Mouse (Mus musculus): ENCODE measurements around the gene Tbc1d2b.

The Tbc1d2b gene

DNA sequence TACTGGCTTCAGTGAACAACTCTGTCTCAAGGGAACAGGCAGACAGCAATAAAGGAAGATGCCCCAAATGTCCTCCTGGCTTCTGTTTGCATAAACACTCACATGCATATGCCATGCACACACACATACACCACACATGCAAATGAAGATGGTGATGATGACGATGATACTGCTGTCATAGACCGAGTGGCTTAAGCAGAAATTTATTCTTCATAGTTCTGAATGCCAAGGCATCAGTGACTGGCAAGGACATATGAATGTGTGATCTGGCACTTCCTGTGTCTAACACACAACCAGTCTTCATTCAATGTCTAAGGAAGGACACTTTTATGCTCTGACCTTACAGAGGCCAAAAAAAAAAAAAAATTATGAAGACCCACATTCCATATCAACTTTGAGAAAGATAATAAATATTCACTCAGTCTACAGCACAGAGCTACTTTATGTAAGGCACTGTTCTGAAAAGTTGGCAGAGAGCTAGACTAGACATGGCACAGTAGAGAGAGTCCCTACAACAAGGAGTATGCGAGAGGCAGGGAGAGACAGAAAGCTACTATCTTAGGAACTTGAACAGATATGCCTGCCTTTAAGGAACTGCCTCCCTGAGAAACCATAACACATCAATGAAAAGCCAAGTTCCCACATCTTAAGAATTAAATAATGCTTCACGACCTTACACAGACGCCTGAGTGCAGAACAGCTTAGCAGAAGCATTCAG lies 5.1 kb downstream of the Tbc1d2b start:
- DNase-seq (ENCODE audit: low read depth in 2 of 2, low spot score in 2 of 2) = no peak

- DNase-seq (ENCODE audit: low read depth in 2 of 2, low spot score in 2 of 2) = no peak
Observed at GRCm38 (mm10) chr9:90263340-90263679, 7.3 kb downstream of the Tbc1d2b start.

DNA sequence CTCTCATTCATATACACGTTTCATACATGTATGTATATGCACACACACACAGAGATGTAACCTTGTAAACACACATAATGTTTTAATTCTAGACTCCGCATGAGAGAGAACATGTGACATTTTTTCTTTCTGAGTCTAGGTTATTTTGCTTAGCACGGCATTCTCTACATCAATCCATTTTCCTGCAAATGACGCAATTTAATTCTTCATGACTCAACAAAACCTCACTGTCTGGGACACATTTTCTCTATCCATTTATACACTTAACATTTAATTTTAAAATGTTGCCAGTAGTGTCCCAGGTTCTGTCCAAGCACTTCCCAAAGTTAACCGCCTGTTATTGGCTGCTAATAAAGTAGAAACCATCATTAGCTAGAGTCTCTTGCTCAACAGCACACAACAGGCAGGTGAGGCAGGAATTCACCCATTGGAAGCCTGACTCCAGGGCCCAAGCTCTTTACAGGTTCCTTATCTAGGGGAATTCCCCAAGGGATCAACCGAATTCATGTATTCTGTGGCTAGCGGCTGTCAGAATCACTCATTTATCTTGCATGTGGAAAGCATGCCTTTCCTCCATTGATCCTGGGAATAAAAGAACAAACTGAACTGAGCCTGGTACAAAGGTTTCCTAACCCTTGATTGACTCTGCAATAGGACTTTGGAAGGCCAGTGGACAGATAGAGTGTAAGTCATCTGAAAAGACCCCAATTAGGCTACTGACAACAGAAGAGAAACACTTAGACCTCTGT lies 7.8 kb downstream of the Tbc1d2b start:
- no peak for DNase-seq (ENCODE audit: low read depth in 2 of 2, low spot score in 2 of 2)

- DNase-seq (ENCODE audit: low read depth in 2 of 2, low spot score in 2 of 2) = no peak
Observed at GRCm38 (mm10) chr9:90262063-90262462, 8.5 kb downstream of the Tbc1d2b start.

GRCm38 (mm10) chr9:90260600-90261375 lies 9.8 kb downstream of the Tbc1d2b start:
- DNase-seq (ENCODE audit: low read depth in 2 of 2, low spot score in 2 of 2) = no peak

- no peak for DNase-seq (ENCODE audit: low read depth in 2 of 2, low spot score in 2 of 2)
Observed at GRCm38 (mm10) chr9:90260079-90260478, 10.5 kb downstream of the Tbc1d2b start.

GRCm38 (mm10) chr9:90259400-90259950 lies 11.1 kb downstream of the Tbc1d2b start:
- DNase-seq (ENCODE audit: low read depth in 2 of 2, low spot score in 2 of 2) = no peak

DNA sequence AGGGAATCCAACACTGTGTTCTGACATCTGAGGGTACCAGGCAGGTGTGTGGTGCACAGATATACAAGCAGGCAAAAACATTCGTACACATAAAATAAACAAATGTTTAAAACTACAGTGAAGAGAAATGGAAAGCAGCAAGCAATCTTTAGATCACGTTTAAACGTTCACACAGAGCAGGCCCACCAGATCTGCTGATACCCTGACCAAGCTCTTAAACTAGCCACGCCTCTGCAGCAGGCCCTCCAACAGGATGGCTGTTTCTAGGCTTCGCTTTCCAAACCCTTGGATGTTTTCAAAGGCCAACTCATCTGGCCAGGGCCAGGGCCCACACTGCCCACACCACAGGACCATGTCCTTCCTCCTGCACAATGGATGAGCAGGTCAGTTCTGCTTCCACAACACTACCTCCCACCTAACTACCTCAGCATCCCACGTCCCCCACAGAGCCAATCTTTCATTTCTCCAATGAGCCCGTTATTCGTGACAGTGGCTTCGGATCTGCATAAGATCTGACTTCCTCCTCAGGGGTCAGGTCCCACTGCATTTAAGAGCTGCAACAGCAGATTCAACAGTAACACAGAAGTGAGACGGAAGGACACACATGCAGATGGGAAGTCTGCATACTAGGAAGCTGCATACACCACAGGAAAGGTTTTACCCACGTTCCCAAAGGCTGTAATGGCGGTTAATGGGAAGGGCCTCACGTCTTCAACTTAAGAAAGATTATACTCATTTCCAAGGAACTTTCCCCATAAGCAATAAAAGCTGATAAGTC lies 12.7 kb downstream of the Tbc1d2b start:
- DNase-seq (ENCODE audit: low read depth in 2 of 2, low spot score in 2 of 2) = no peak

DNA sequence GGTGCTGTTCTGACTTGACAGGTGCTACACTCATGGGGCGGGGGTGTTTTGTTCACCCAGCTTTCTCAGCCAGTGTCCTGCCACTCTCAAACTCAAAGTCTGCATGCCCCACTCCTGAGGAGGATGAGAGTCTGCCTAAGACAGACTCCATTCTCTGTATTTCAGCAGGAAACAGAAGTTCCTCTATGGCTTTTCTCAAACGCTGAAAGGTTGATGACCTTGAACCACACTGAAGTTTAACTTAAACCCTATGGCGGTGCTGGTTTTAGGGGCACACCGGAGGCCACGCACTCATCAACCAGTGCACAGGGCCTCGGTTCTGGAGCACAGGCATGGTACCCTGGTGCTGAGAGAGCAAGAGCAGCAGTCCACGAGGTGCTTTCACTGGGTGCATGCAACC lies 13.4 kb downstream of the Tbc1d2b start:
- no peak for DNase-seq (ENCODE audit: low read depth in 2 of 2, low spot score in 2 of 2)

DNA sequence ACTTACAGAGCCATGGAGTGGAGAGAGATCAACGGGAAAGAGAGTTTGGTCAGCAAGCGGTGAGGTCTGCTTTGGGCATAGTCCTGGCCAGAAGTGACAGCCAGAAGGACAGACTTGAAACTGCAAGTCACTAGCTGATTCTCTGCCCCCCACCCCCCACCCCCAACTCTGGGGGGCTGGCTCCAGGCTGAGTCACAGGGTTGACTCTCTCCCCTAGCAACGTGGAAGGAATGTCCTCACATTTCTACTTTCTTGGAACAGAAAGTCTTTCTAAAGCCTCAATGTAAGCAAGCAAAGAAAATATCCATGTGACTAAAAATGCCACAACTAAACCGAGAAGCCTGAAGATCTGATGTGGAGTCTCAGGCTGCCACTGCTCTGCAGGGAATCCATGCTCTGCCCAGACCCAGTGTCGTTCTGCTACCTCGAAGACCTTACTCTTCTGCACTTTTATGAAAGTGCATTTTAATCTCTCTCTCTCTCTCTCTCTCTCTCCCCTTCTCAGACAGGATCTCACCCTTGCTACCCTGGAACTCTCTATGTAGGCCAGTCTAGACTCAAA lies 14.7 kb downstream of the Tbc1d2b start:
- no peak for DNase-seq (ENCODE audit: low read depth in 2 of 2, low spot score in 2 of 2)

DNA sequence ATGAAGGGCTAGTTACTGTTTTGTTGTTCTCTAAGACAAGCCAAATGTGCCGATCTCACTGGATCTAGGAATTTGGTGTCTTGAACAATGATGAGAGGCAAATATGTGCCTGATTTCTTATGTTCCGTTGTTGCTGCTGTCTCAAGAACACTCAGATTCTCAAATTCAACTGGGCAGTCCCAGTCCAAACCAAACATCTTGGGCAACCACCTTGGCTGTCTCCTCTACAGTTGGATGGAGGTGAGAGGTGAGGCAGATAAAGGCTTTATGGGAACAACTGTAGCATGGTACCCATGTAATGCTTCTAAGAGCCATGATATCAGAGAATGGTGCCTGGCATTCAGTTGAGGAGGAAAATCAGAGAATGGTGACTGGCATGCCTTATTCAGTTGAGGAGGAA lies 17.4 kb downstream of the Tbc1d2b start:
- DNase-seq (ENCODE audit: low read depth in 2 of 2, low spot score in 2 of 2) = no peak

GRCm38 (mm10) chr9:90250964-90251750 lies 19.4 kb downstream of the Tbc1d2b start:
- DNase-seq (ENCODE audit: low read depth in 2 of 2, low spot score in 2 of 2) = no peak

- no peak for DNase-seq (ENCODE audit: low read depth in 2 of 2, low spot score in 2 of 2)
Observed at GRCm38 (mm10) chr9:90250141-90250775, 20.3 kb downstream of the Tbc1d2b start.

- no peak for DNase-seq (ENCODE audit: low read depth in 2 of 2, low spot score in 2 of 2)
Observed at GRCm38 (mm10) chr9:90249036-90249435, 21.6 kb downstream of the Tbc1d2b start.

- DNase-seq (ENCODE audit: low read depth in 2 of 2, low spot score in 2 of 2) = no peak
Observed at GRCm38 (mm10) chr9:90248326-90248725, 22.3 kb downstream of the Tbc1d2b start.

GRCm38 (mm10) chr9:90247316-90247715 lies 23.3 kb downstream of the Tbc1d2b start:
- no peak for DNase-seq (ENCODE audit: low read depth in 2 of 2, low spot score in 2 of 2)

- DNase-seq (ENCODE audit: low read depth in 2 of 2, low spot score in 2 of 2) = no peak
Observed at GRCm38 (mm10) chr9:90245781-90246180, 24.8 kb downstream of the Tbc1d2b start.

- no peak for DNase-seq (ENCODE audit: low read depth in 2 of 2, low spot score in 2 of 2)
Observed at GRCm38 (mm10) chr9:90245206-90245605, 25.4 kb downstream of the Tbc1d2b start.

Data from CD8-positive naive resting alpha-beta T cell, adult 2 months (primary cell).